Mouse (Mus musculus) liver, embryonic 16.5 days (tissue): ENCODE measurements around the gene B3galt6. TPM values are rescaled to one million over a fixed set of nuclear protein-coding genes. Genes with fewer than 3 reads are reported as not detected.
A peak's percentile ranks its signal among the peaks of the same experiment; 100 is the strongest.

Experiments
- ATAC-seq: fragments of 200-750 bp; cut with Nextera tagmentation; 2 replicates; pipeline ENCODE4 v1.8.0; 2017; ENCODE audit warnings: low read depth, mild to moderate bottlenecking, moderate number of reproducible peaks, moderate library complexity
- H3K27ac ChIP-seq: fragments of 300-500 bp; sonication (generic); 2 replicates; pipeline ENCODE4 v1.5.1; 2014; ENCODE audit warnings: mild to moderate bottlenecking, low read length
- H3K27me3 ChIP-seq: fragments of 300-500 bp; sonication (generic); 2 replicates; pipeline ENCODE4 v1.6.1; 2014; ENCODE audit warnings: low read depth, low read length, mixed read lengths; ENCODE audit not compliant: control insufficient read depth, insufficient read depth
- H3K36me3 ChIP-seq: fragments of 300-500 bp; sonication (generic); 2 replicates; pipeline ENCODE4 v1.6.1; 2014; ENCODE audit warnings: mild to moderate bottlenecking; ENCODE audit not compliant: control insufficient read depth, insufficient read depth
- H3K4me1 ChIP-seq: fragments of 300-500 bp; sonication (generic); 2 replicates; pipeline ENCODE4 v1.6.1; 2014; ENCODE audit warnings: low read depth, low read length, mixed read lengths; ENCODE audit not compliant: control insufficient read depth
- H3K4me2 ChIP-seq: fragments of 300-500 bp; sonication (generic); 2 replicates; pipeline ENCODE4 v1.6.1; 2014; ENCODE audit warnings: low read depth, low read length, mixed read lengths
- H3K4me3 ChIP-seq: fragments of 300-500 bp; sonication (generic); 2 replicates; pipeline ENCODE4 v1.5.1; 2014; ENCODE audit warnings: low read depth, mild to moderate bottlenecking, low read length
- H3K9ac ChIP-seq: fragments of 300-500 bp; sonication (generic); 2 replicates; pipeline ENCODE4 v1.6.1; 2014; ENCODE audit warnings: low read depth, low read length
- H3K9me3 ChIP-seq: fragments of 300-500 bp; sonication (generic); replicated peaks from 2 replicates; pipeline ENCODE4 v1.6.1; 2016; ENCODE audit warnings: low read length; ENCODE audit not compliant: control insufficient read depth
- WGBS: fragments of 180-500 bp; shearing (Covaris S2); extraction: QIAGEN DNeasy Blood & Tissue Kit; methylation state at CpG from one replicate; pipeline ENCODE4 v1.1.7; 2014; ENCODE audit not compliant: insufficient replicate concordance; 5-methylcytosine and 5-hydroxymethylcytosine counted together
- polyA plus RNA-seq: library from polyadenylated mRNA; unstranded; fragments of >200 nt; fragmentation: Nextera tagmentation; extraction: Ambion mirVana; gene quantifications from 2 replicates; pipeline ENCODE4 v1.2.1, GENCODE M21; 2015

Gene B3galt6
- polyA plus RNA-seq, 1 experiment from 2014 or later, result 3.3 TPM

- no peak overlapping the region for H3K4me2 ChIP-seq
- no peak overlapping the region for H3K4me3 ChIP-seq
- no peak overlapping the region for H3K27ac ChIP-seq
- H3K27me3 ChIP-seq, result no peaks in the 10 kb centered on the region
- H3K4me1 ChIP-seq, result no peaks in the 10 kb centered on the region
- peaks cover 51% of the 10 kb centered on the region for H3K36me3 ChIP-seq
- ATAC-seq, result no peak
- H3K9ac ChIP-seq, result no peak overlapping the region
- H3K9me3 ChIP-seq, result no peaks in the 10 kb centered on the region
- 85% methylated on average over 4 of the region's 4 CpGs for WGBS
Observed at GRCm38 (mm10) chr4:156008369-156008768, 15.9 kb upstream of the B3galt6 start.

DNA sequence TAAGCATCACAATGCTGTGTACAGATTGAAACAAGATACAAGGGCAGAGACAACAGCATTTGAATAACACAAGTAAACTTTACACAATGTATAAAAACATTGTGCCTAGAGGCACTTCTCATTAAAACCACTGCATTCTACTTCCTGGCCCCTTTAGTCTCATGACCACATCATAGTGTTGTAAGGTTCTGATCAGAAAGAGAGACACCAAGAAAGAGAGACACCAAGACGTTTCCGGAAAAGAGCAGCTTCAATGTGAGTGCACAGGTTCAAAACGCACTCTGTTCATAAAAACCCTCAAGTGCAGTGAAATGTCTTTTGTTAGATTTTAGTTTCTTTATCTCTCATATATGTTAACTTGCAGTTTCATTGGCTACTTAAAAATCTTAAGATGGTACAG lies 11.7 kb upstream of the B3galt6 start:
- Histone ChIP-seq H3K9ac (no peak overlapping the region), H3K27ac (no peak overlapping the region), H3K4me2 (no peak overlapping the region), H3K27me3 (no peaks in the 10 kb centered on the region), H3K4me1 (no peaks in the 10 kb centered on the region), H3K9me3 (no peaks in the 10 kb centered on the region), H3K36me3 (peaks cover 67% of the 10 kb centered on the region), H3K4me3 (no peak overlapping the region)
- WGBS, result 81% methylated on average over 3 of the region's 3 CpGs
- ATAC-seq, result no peak

DNA sequence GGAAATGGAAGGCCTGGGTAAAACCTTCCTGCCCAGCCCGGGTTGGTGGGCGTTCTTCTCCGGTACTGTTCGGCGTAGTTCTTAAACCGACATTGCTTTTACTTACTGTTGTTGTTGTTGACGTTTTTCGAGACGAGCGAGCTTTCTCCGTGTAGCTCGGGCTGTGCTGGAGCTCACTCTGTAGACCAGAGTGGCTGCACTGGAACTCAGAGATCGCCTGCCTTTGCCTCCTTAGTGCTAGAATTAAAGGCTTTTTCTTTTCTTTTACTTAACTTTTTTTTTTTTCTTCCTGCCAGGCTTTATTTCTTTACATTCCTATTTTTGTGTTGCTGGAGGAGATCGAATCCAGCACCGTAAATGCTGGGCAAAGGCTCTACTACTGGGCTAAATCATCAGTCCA lies 1.2 kb upstream of the B3galt6 start:
- Histone ChIP-seq H3K9me3 (no peaks in the 10 kb centered on the region), H3K4me3 (peak overlapping the region; percentile 85), H3K4me2 (peak overlapping the region; percentile 81), H3K4me1 (peaks cover 46% of the 10 kb centered on the region), H3K36me3 (peaks cover 12% of the 10 kb centered on the region), H3K27me3 (no peaks in the 10 kb centered on the region), H3K9ac (peak overlapping the region; percentile 91), H3K27ac (peak overlapping the region; percentile 98)
- no peak for ATAC-seq
- WGBS, result 4% methylated on average over 15 of the region's 15 CpGs

- WGBS, result under 1% methylated on average over 70 of the region's 70 CpGs
- peak; percentile 79 for ATAC-seq
- Histone ChIP-seq H3K4me1 (peaks cover 52% of the 10 kb centered on the region), H3K27me3 (no peaks in the 10 kb centered on the region), H3K4me3 (peak overlapping the region; percentile 85), H3K9me3 (no peaks in the 10 kb centered on the region), H3K4me2 (peak overlapping the region; percentile 81), H3K27ac (peak overlapping the region; percentile 98), H3K9ac (peak overlapping the region; percentile 91), H3K36me3 (peaks cover 11% of the 10 kb centered on the region)
Observed at GRCm38 (mm10) chr4:155992906-155993547, 578 bp upstream of the B3galt6 start.

DNA sequence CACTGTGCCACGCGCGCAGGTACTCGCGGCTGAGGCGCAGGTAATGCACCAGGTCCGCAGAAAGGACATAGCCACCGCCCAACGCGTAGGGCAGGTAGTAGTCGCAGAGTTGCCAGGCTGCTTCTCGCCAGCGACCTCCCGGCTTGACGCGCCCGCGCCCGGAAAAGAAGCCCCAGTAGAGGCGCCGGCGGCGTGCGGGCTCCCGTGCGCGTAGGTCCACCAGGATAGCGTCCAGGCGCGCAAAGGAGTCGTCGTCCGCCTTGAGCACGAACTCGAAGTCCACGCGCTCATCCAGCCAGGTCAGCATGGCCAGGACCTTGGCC lies 580 bp downstream of the B3galt6 start:
- H3K4me3 ChIP-seq, result peak overlapping the region; percentile 85
- H3K4me1 ChIP-seq, result peaks cover 54% of the 10 kb centered on the region
- peaks cover 6% of the 10 kb centered on the region; the same call in 1 of the 2 replicates for H3K36me3 ChIP-seq
- no peaks in the 10 kb centered on the region for H3K9me3 ChIP-seq
- H3K27ac ChIP-seq, result peak overlapping the region; percentile 89
- no peaks in the 10 kb centered on the region for H3K27me3 ChIP-seq
- WGBS, result 25% methylated on average over 37 of the region's 37 CpGs
- H3K4me2 ChIP-seq, result peak overlapping the region; percentile 100
- H3K9ac ChIP-seq, result peak overlapping the region; percentile 83
- no peak for ATAC-seq

DNA sequence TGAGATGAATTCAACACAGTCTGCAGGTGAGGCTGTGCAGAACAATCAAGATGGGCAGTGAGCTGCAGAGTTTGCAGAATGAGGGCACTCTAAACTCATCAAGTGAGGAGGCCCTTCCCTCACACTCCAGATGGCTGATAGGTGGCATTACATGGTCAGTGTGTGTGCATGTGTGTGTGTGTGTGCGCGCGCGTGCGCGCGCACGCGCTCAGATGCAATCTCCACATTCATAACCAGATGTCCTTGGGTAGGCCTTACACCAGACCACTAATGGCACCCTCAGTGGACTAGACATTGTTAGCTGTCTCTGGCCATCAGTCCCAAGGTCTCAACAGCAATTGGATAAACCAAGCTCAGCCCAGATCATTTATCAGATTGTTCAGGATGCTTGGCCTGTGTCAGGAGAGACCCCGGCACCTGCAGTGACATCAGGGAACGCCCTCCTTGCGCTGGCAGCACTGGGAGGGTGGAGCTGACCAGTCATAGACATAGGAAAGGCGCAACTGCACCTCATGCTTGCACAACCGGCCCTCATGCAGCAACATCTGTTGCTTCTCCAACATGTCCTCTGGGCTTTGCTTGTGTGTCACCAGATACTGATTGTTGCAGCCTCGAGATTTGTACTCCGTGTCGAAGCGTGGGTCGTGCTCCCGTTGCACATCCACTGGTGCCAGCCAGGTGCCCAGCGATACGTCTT lies 1.1 kb downstream of the B3galt6 start:
- Histone ChIP-seq H3K4me1 (peaks cover 54% of the 10 kb centered on the region), H3K4me3 (peak overlapping the region; percentile 85), H3K36me3 (peaks cover 2% of the 10 kb centered on the region; the same call in 1 of the 2 replicates), H3K27me3 (no peaks in the 10 kb centered on the region), H3K4me2 (peak overlapping the region; percentile 100), H3K9me3 (no peaks in the 10 kb centered on the region), H3K9ac (peak overlapping the region; percentile 83), H3K27ac (peak overlapping the region; percentile 89)
- ATAC-seq, result no peak
- 64% methylated on average over 22 of the region's 22 CpGs for WGBS

DNA sequence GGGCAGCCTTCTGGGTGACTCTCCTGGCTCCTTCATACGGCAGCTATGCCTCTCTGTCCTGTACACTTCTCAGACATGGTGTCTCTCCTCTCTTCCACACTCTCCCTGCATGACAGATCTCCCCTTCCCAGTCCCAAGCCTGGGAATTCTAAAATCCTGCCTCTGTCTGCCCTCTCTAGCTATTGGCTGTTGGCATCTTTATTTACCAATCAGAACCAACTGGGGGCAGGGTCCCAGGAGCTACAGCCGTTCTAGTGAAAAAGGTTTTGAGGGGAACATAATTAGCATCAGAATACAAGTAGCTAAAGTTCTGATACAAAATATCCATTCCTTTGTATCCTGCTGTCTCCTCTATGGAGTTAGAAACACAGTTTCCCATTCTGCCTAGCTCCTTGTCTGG lies 8.7 kb downstream of the B3galt6 start:
- Histone ChIP-seq H3K4me3 (no peak overlapping the region), H3K27ac (no peak overlapping the region), H3K4me2 (no peak overlapping the region), H3K36me3 (no peaks in the 10 kb centered on the region), H3K9me3 (no peaks in the 10 kb centered on the region), H3K27me3 (no peaks in the 10 kb centered on the region; the same call in 1 of the 2 replicates), H3K9ac (no peak overlapping the region), H3K4me1 (peaks cover 10% of the 10 kb centered on the region)
- ATAC-seq, result no peak
- WGBS, result 40% methylated on average over 2 of the region's 2 CpGs

DNA sequence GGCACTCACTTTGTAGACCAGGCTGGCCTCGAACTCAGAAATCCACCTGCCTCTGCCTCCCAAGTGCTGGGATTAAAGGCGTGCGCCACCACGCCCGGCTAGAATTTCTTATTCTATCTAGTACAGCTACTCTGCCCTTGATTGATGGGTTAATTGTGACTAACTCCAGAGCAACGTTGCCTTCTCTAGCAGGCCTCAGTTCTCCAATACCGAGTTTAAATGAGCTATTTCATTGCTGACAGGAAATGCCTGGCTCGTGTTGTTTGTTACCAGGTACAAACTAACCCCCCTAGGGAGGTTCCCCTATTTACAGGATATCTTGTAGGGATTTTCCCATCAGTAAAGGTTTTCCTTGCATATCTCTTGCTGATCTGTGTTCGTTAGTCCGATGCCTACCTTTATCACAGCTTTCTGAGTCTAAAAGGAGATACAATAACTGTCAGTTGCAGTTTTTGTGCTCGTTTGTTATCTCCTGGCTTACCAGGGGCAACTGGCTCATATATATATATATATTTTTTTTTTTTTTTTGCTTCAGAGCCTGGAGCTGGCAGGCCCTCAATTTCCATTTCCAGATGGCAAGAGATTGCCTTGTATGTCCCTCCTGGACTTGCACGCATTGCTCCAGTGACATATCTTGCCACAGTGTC lies 10.9 kb downstream of the B3galt6 start:
- H3K27me3 ChIP-seq, result no peaks in the 10 kb centered on the region; the same call in 1 of the 2 replicates
- H3K9me3 ChIP-seq, result no peaks in the 10 kb centered on the region
- H3K4me2 ChIP-seq, result no peak overlapping the region
- WGBS, result 35% methylated on average over 12 of the region's 12 CpGs
- H3K27ac ChIP-seq, result no peak overlapping the region
- ATAC-seq, result no peak
- H3K36me3 ChIP-seq, result no peaks in the 10 kb centered on the region
- no peak overlapping the region for H3K9ac ChIP-seq
- no peak overlapping the region for H3K4me3 ChIP-seq
- no peaks in the 10 kb centered on the region for H3K4me1 ChIP-seq

GRCm38 (mm10) chr4:155973239-155973638 lies 19.2 kb downstream of the B3galt6 start:
- H3K4me3 ChIP-seq, result no peak overlapping the region
- peaks cover 19% of the 10 kb centered on the region for H3K4me1 ChIP-seq
- H3K4me2 ChIP-seq, result no peak overlapping the region
- WGBS, result 76% methylated on average over 2 of the region's 2 CpGs
- no peak overlapping the region for H3K9ac ChIP-seq
- H3K27ac ChIP-seq, result no peak overlapping the region
- no peak for ATAC-seq
- no peaks in the 10 kb centered on the region for H3K9me3 ChIP-seq
- no peaks in the 10 kb centered on the region for H3K27me3 ChIP-seq
- no peaks in the 10 kb centered on the region for H3K36me3 ChIP-seq
